Mouse (Mus musculus) embryonic facial prominence, embryonic 11.5 days (tissue): ENCODE data around the gene Cars. TPM values are rescaled to one million over a fixed set of nuclear protein-coding genes. Genes with fewer than 3 reads are reported as not detected.
"Not testable (repeated sequence)": the region's sequence is repeated elsewhere in the genome, so short reads cannot be mapped to it uniquely, and the experiment has no call there.

ENCODE experiments used
- ATAC-seq: fragments of 200-750 bp; cut with Nextera tagmentation; replicated peaks from 2 replicates; pipeline ENCODE4 v1.8.0; 2017; ENCODE audit warnings: low read depth; ENCODE audit not compliant: insufficient number of reproducible peaks, low FRiP score, low TSS enrichment
- DNase-seq: peaks from one replicate; pipeline ENCODE4 v3.0.0-alpha.2; 2015; ENCODE audit warnings: low spot score
- H3K27ac ChIP-seq: fragments of 300-500 bp; sonication (generic); replicated peaks from 2 replicates; pipeline ENCODE4 v1.5.1; 2014; ENCODE audit warnings: mild to moderate bottlenecking, low read depth, low read length, control low read depth
- H3K27me3 ChIP-seq: fragments of 300-500 bp; sonication (generic); 2 replicates; pipeline ENCODE4 v1.6.1; 2014; ENCODE audit warnings: mild to moderate bottlenecking, low read length, moderate library complexity, mixed read lengths; ENCODE audit not compliant: control insufficient read depth, insufficient read depth
- H3K36me3 ChIP-seq: fragments of 300-500 bp; sonication (generic); replicated peaks from 2 replicates; pipeline ENCODE4 v1.6.1; 2014; ENCODE audit warnings: low read depth, mild to moderate bottlenecking, low read length, moderate library complexity, mixed read lengths; ENCODE audit not compliant: control insufficient read depth, insufficient read depth
- H3K4me1 ChIP-seq: fragments of 300-500 bp; sonication (generic); 2 replicates; pipeline ENCODE4 v1.6.1; 2014; ENCODE audit warnings: low read length, mixed read lengths; ENCODE audit not compliant: control insufficient read depth, insufficient read depth
- H3K4me2 ChIP-seq: fragments of 300-500 bp; sonication (generic); 2 replicates; pipeline ENCODE4 v1.6.1; 2014; ENCODE audit warnings: low read depth, mild to moderate bottlenecking, control low read depth, low read length, moderate library complexity
- H3K4me3 ChIP-seq: fragments of 300-500 bp; sonication (generic); 2 replicates; pipeline ENCODE4 v1.5.1; 2014; ENCODE audit warnings: low read depth, low read length, control low read depth
- H3K9ac ChIP-seq: fragments of 300-500 bp; sonication (generic); replicated peaks from 2 replicates; pipeline ENCODE4 v1.6.1; 2014; ENCODE audit warnings: mild to moderate bottlenecking, control low read depth, low read length
- H3K9me3 ChIP-seq: fragments of 300-500 bp; sonication (generic); replicated peaks from 2 replicates; pipeline ENCODE4 v1.6.1; 2016; ENCODE audit warnings: mild to moderate bottlenecking, low read length, inconsistent platforms, mixed read lengths; ENCODE audit not compliant: control insufficient read depth
- WGBS: fragments of 180-500 bp; shearing (Covaris S2); extraction: QIAGEN DNeasy Blood & Tissue Kit; methylation state at CpG from one replicate; pipeline ENCODE4 v1.1.7; 2014; 5-methylcytosine and 5-hydroxymethylcytosine counted together
- polyA plus RNA-seq: library from polyadenylated mRNA; unstranded; fragments of >200 nt; fragmentation: Nextera tagmentation; extraction: Ambion mirVana; gene quantifications from 2 replicates; pipeline ENCODE4 v1.2.1, GENCODE M21; 2014

The Cars gene
- 55.9 and 56.7 TPM in 2 replicates for polyA plus RNA-seq

- DNase-seq, result peak; percentile 98
- no peaks in the 10 kb centered on the region for H3K36me3 ChIP-seq
- H3K4me2 ChIP-seq, result peak within 1 kb of the TSS; percentile 90
- H3K4me1 ChIP-seq, result peaks cover 4% of the 10 kb centered on the region; the same call in 1 of the 2 replicates
- peak; percentile 98 for ATAC-seq
- 2% methylated on average over 35 of the region's 35 CpGs for WGBS
- no peak within 1 kb of the TSS for H3K27ac ChIP-seq
- peak within 1 kb of the TSS; percentile 86 for H3K4me3 ChIP-seq
- peak within 1 kb of the TSS; percentile 86 for H3K9ac ChIP-seq
- H3K9me3 ChIP-seq, result no peaks in the 10 kb centered on the region
- H3K27me3 ChIP-seq, result no peaks in the 10 kb centered on the region
Measured at GRCm38 (mm10) chr7:143599428-143600230, at the start of gene Cars. Cars (minus strand) TSS chr7:143600090.

- H3K4me2 ChIP-seq, result peak within 1 kb of the TSS; percentile 88
- peak within 1 kb of the TSS; percentile 68 for H3K9ac ChIP-seq
- 3% methylated on average over 39 of the region's 39 CpGs for WGBS
- H3K9me3 ChIP-seq, result no peaks in the 10 kb centered on the region
- H3K27me3 ChIP-seq, result no peaks in the 10 kb centered on the region
- no peaks in the 10 kb centered on the region for H3K36me3 ChIP-seq
- no peak within 1 kb of the TSS for H3K27ac ChIP-seq
- peak; percentile 94 for ATAC-seq
- H3K4me1 ChIP-seq, result no peaks in the 10 kb centered on the region
- DNase-seq, result peak; percentile 91
- H3K4me3 ChIP-seq, result peak within 1 kb of the TSS; percentile 66
Measured at GRCm38 (mm10) chr7:143649034-143649768, 49.3 kb upstream of the Cars start, which contains the start of gene Tnfrsf22. Tnfrsf22 (minus strand) TSS chr7:143649661.

GRCm38 (mm10) chr7:143643949-143644348 lies 44.1 kb upstream of the Cars start:
- not testable (repeated sequence) for H3K4me3 ChIP-seq, H3K4me2 ChIP-seq, ATAC-seq, H3K36me3 ChIP-seq, H3K9ac ChIP-seq, H3K9me3 ChIP-seq, DNase-seq, H3K27me3 ChIP-seq, H3K4me1 ChIP-seq, H3K27ac ChIP-seq
- WGBS, result 88% methylated on average over 2 of the region's 2 CpGs

GRCm38 (mm10) chr7:143636674-143637073 lies 36.8 kb upstream of the Cars start:
- Histone ChIP-seq H3K4me2 (no peak overlapping the region), H3K9ac (no peak overlapping the region), H3K4me3 (no peak overlapping the region), H3K27ac (no peak overlapping the region), H3K9me3 (no peaks in the 10 kb centered on the region), H3K27me3 (no peaks in the 10 kb centered on the region), H3K36me3 (no peaks in the 10 kb centered on the region), H3K4me1 (no peaks in the 10 kb centered on the region)
- DNase-seq, result no peak
- 95% methylated on average over 1 of the region's 1 CpGs for WGBS
- ATAC-seq, result no peak

GRCm38 (mm10) chr7:143631503-143631902 lies 31.6 kb upstream of the Cars start:
- H3K4me3 ChIP-seq, result no peak overlapping the region
- no peaks in the 10 kb centered on the region for H3K27me3 ChIP-seq
- H3K4me1 ChIP-seq, result no peaks in the 10 kb centered on the region
- no peak overlapping the region for H3K9ac ChIP-seq
- H3K27ac ChIP-seq, result no peak overlapping the region
- no peak overlapping the region for H3K4me2 ChIP-seq
- H3K36me3 ChIP-seq, result no peaks in the 10 kb centered on the region
- no peak for DNase-seq
- 75% methylated on average over 2 of the region's 2 CpGs for WGBS
- no peaks in the 10 kb centered on the region for H3K9me3 ChIP-seq
- ATAC-seq, result no peak

- no peak for ATAC-seq
- Histone ChIP-seq H3K9me3 (no peaks in the 10 kb centered on the region), H3K4me1 (no peaks in the 10 kb centered on the region), H3K27me3 (no peaks in the 10 kb centered on the region), H3K9ac (no peak overlapping the region), H3K4me2 (no peak overlapping the region), H3K27ac (no peak overlapping the region), H3K4me3 (no peak overlapping the region), H3K36me3 (no peaks in the 10 kb centered on the region)
- DNase-seq, result no peak
- WGBS, result 53% methylated on average over 1 of the region's 1 CpGs
Measured at GRCm38 (mm10) chr7:143629501-143629900, 29.6 kb upstream of the Cars start.

- DNase-seq (no peak), ATAC-seq (no peak)
- no peaks in the 10 kb centered on the region for H3K4me1 ChIP-seq
- no peak within 1 kb of the TSS for H3K27ac ChIP-seq
- 84% methylated on average over 1 of the region's 1 CpGs for WGBS
- no peaks in the 10 kb centered on the region for H3K9me3 ChIP-seq
- no peaks in the 10 kb centered on the region for H3K36me3 ChIP-seq
- H3K4me2 ChIP-seq, result no peak within 1 kb of the TSS
- no peaks in the 10 kb centered on the region for H3K27me3 ChIP-seq
- H3K9ac ChIP-seq, result no peak within 1 kb of the TSS
- no peak within 1 kb of the TSS for H3K4me3 ChIP-seq
Measured at GRCm38 (mm10) chr7:143628540-143628939, 28.6 kb upstream of the Cars start, which contains the start of gene Tnfrsf26. Tnfrsf26 (minus strand) TSS chr7:143628722.
